Mouse (Mus musculus) myocyte (in vitro differentiated cells): ENCODE data around the gene A630076J17Rik.

Experiments
- MAX ChIP-seq: IDR thresholded peaks from one replicate; pipeline ENCODE4 v1.6.1; 2011; ENCODE audit warnings: low read depth, mild to moderate bottlenecking, control low read depth
- MYOG ChIP-seq, 3 experiments: IDR thresholded peaks; one replicate each; pipeline ENCODE4 v1.6.1; 2011; ENCODE audit warnings: control low read depth in 2 of 3, low read depth in 2 of 3, mild to moderate bottlenecking in 2 of 3; ENCODE audit not compliant: insufficient read length in 2 of 3, control insufficient read depth in 1 of 3, insufficient read depth in 1 of 3
- POLR2AphosphoS2 ChIP-seq: IDR thresholded peaks from one replicate; pipeline ENCODE4 v1.6.1; 2011; ENCODE audit warnings: low read depth, control low read depth; ENCODE audit not compliant: insufficient read length
- TCF12 ChIP-seq: IDR thresholded peaks from one replicate; pipeline ENCODE4 v1.6.1; 2011; ENCODE audit warnings: mild to moderate bottlenecking, control low read depth; ENCODE audit not compliant: poor library complexity, insufficient read depth, severe bottlenecking

DNA sequence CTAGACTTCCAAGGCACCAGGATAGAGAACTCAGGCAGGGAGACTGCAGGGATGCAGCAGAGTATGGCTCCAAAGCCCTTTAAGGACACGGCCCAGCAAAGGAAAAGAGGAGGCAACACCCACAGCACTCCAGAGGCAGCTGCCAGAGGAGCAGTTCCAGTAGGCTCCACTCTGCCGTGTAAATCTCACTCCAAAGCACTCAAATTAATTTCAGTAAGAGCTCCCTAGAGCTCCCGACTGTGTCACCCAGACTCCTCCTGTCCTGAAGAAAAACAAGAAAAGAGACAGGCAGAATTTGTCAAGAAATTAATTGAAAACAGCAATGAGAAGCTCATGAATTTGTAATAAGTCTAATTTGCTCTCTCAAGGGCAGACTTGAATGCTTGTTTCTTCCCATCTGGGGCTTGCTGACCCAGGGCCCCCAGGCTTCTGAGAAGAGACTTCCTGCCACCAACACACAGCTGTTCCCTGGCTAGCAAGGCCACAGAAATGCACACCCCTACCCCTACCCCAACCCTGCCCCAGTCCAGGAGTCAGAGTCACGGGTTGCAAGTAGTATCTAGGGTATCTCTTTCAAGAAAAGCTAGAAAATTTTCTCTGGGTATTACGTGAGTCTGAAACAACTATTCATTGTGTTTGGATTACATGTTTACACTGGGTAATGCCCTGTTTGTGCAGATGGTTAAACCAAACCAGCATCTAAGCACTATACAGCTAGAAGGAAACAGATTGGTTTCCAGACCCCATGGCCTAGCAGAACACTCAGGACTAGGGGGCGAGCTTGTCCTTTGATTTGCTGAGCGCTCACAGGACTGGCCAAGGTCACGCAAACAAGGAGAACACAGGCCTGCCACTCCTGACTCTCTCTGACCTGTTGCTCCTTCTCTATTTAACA lies 30.8 kb downstream of the A630076J17Rik start:
- no peak for TF ChIP-seq POLR2AphosphoS2
- TF ChIP-seq TCF12 = no peak
- peak in 2 of 3 experiments; percentile 4 to 87 for TF ChIP-seq MYOG (IDR thresholded peaks at IDR 0.05; ENCODE audit: control insufficient read depth in 1 of 3, insufficient read depth in 1 of 3, insufficient read length in 2 of 3, low read depth in 2 of 3)
- no peak for TF ChIP-seq MAX
